Mouse (Mus musculus): Measurements from ENCODE around the gene Ppp1r3c. TPM values are rescaled to one million over a fixed set of nuclear protein-coding genes. Genes with fewer than 3 reads are reported as not detected.

Gene Ppp1r3c
- polyA plus RNA-seq, 1 experiment: 4.9 TPM

DNA sequence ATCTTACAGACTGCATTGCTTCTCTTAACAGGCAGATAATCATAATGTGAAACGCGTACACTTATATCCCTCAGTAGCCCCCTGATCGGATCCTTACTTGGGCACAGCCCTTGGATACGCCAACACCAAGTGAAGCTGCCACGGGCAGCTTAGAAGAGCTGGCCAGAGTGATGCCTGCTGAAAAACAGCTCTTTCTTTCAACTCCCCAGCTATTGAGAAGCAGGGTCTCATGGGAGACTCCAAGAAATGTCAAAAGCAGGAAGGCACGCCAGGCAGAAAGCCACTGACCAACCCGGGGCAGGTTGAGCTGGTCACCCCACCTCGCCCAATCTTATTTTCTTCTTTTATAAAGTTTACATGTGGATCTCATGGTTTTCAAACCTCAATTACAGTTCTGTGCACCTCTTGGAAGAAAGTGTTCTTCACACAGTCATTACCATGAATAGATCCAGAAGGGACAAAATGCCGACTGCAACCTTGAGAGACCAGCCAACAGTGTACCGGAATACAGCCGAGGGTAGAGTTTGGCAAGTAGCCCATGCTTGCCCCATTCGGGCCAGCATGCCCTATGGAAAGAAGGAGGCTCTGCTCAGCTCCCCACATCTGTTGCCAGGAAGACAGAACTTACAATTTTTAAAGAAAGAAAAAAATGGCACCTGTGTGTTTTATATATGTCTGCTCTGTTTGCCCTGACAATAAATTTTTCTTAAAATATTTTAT is 7.6 kb downstream of the Ppp1r3c start:
- H3K4me1 ChIP-seq (ENCODE audit: control insufficient read depth, insufficient read depth, low read length): no peaks in the 10 kb centered on the region
- H3K27ac ChIP-seq (ENCODE audit: insufficient read depth, low read length): no peak overlapping the region
- TF ChIP-seq CTCF (IDR thresholded peaks at IDR 0.05; ENCODE audit: borderline replicate concordance, insufficient read depth, low read length) (no peak), POLR2A (IDR thresholded peaks at IDR 0.05; ENCODE audit: low read depth, low read length) (no peak)
- no peak overlapping the region for H3K4me3 ChIP-seq (ENCODE audit: insufficient read depth, low read length)

DNA sequence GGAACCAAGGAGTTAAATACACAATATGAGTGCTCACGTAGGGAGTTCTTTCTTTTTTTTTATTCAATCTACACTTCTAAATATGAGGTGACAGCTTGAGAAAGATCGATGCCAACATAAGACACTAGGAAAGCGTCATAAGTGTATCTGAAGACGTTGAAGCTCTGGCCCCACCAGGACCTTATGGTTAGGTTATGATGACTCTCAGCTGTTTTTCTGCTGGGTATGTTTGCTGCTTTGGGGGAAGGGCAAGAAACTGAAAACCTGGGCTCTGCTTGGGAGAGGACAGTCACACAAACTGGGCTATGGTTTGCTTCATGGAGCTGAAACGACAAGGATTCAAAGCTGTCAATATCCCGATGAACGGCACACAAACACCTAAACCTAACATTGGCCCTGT is 11.5 kb downstream of the Ppp1r3c start:
- no peak for TF ChIP-seq CTCF (IDR thresholded peaks at IDR 0.05; ENCODE audit: borderline replicate concordance, insufficient read depth, low read length)
- no peak for TF ChIP-seq POLR2A (IDR thresholded peaks at IDR 0.05; ENCODE audit: low read depth, low read length)
- H3K27ac ChIP-seq (ENCODE audit: insufficient read depth, low read length): no peak overlapping the region
- no peak overlapping the region for H3K4me3 ChIP-seq (ENCODE audit: insufficient read depth, low read length)
- peaks cover 2% of the 10 kb centered on the region; the same call in 1 of the 2 replicates for H3K4me1 ChIP-seq (ENCODE audit: control insufficient read depth, insufficient read depth, low read length)

DNA sequence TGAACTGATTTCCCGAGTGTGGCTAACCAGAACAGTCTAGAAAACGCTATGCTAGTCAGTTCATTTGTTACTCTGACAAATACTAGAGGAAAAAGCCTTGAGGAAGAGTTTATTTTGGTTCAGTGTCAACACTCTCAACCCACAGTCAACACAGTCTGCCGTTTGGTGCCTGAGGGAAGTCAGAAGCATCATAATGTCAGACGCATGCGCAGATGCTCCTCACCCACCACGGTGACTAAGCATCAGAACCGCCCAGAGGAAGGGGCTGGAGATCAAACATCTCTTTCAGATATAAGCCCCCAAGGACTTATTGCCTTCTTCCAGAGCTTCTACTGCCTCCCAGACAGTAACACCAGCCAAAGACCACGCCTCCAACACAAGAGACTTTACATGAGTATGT is 15.3 kb downstream of the Ppp1r3c start:
- Histone ChIP-seq H3K4me1 (ENCODE audit: control insufficient read depth, insufficient read depth, low read length) (peaks cover 4% of the 10 kb centered on the region; the same call in 1 of the 2 replicates), H3K27ac (ENCODE audit: insufficient read depth, low read length) (no peak overlapping the region), H3K4me3 (ENCODE audit: insufficient read depth, low read length) (no peak overlapping the region)
- TF ChIP-seq CTCF (IDR thresholded peaks at IDR 0.05; ENCODE audit: borderline replicate concordance, insufficient read depth, low read length) (no peak), POLR2A (IDR thresholded peaks at IDR 0.05; ENCODE audit: low read depth, low read length) (no peak)

DNA sequence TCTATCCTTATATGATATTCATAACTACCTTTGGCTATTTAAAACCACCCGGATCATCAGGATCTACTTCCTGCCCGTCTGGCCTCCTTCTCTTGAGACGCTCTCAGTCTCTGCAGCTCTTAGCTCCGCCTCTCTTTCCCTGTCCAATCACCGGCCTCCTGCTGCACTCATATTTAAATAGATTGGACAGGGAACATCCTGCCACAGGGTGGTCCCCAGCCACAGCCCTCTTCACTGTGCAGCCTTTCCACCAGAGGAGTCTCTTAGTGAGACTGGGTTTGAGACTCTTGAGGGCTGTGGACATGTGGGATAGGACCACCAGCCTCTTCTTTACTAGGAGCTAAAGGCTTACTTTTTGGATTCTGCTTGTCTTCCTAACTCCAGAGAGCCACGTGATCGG is 20.2 kb downstream of the Ppp1r3c start:
- Histone ChIP-seq H3K4me3 (ENCODE audit: insufficient read depth, low read length) (no peak overlapping the region), H3K4me1 (ENCODE audit: control insufficient read depth, insufficient read depth, low read length) (peaks cover 4% of the 10 kb centered on the region; the same call in 1 of the 2 replicates), H3K27ac (ENCODE audit: insufficient read depth, low read length) (no peak overlapping the region)
- TF ChIP-seq POLR2A (IDR thresholded peaks at IDR 0.05; ENCODE audit: low read depth, low read length) (no peak), CTCF (IDR thresholded peaks at IDR 0.05; ENCODE audit: borderline replicate concordance, insufficient read depth, low read length) (no peak)

DNA sequence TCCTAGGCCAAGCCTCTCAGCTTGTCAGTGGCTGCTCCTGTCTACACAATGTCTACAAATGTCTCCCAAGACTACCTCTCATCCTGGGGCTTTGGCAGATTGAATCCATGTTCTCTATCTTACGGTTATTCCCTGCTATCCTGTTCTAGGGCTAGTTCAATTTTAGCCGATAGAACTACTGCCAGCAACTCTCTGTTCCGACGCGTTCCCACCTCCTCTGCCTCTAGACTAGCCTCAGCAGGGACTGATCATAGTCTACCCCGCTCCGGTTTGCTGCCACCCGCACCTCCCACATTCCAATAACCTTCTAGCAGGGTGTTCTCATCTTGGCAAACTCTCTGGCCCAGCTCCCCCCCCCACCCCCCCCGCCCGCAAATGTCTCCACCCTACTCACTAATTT is 20.9 kb downstream of the Ppp1r3c start:
- H3K4me3 ChIP-seq (ENCODE audit: insufficient read depth, low read length): no peak overlapping the region
- peaks cover 2% of the 10 kb centered on the region; the same call in 1 of the 2 replicates for H3K4me1 ChIP-seq (ENCODE audit: control insufficient read depth, insufficient read depth, low read length)
- TF ChIP-seq POLR2A (IDR thresholded peaks at IDR 0.05; ENCODE audit: low read depth, low read length) (no peak), CTCF (IDR thresholded peaks at IDR 0.05; ENCODE audit: borderline replicate concordance, insufficient read depth, low read length) (no peak)
- H3K27ac ChIP-seq (ENCODE audit: insufficient read depth, low read length): no peak overlapping the region

DNA sequence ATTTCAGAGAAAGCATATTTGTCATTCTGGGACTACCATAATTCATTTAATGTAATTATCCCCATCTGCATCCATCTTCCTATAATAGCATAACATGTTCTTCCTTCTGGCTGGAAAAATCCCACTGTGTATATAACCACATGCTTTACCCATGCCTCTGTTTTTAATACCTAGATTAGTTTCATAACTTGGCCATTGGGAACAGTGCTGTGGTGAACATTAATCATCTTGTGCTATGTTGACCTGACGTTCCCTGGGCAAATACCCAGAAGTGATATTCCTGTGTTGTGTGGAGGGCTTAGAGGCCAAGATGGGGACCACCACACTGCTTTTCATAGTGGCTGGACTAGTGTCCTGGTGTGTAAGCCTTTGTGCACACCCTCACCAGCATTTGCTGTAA is 22.0 kb downstream of the Ppp1r3c start:
- no peak overlapping the region for H3K4me3 ChIP-seq (ENCODE audit: insufficient read depth, low read length)
- H3K4me1 ChIP-seq (ENCODE audit: control insufficient read depth, insufficient read depth, low read length): no peaks in the 10 kb centered on the region; the same call in 1 of the 2 replicates
- no peak overlapping the region for H3K27ac ChIP-seq (ENCODE audit: insufficient read depth, low read length)
- TF ChIP-seq CTCF (IDR thresholded peaks at IDR 0.05; ENCODE audit: borderline replicate concordance, insufficient read depth, low read length) (no peak), POLR2A (IDR thresholded peaks at IDR 0.05; ENCODE audit: low read depth, low read length) (no peak)

DNA sequence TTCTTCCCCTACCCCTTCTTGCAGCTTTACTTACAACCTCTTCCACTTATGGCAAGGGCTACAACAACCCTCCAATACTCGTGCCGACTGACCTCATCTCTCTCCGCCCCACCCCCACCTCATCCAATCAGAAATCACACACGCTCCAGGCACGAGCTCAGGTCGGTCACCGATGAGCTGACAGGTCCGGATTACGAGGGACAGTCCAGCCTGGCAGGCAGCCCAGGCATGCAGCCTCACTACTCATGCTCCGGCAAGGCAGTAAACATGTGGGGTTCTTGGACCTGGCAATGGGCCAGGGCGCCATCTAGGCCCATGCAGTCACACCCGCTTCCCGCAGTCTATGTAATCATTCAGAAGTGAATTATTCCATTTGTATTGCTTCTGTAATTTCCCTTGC is 23.4 kb downstream of the Ppp1r3c start:
- H3K4me3 ChIP-seq (ENCODE audit: insufficient read depth, low read length): no peak overlapping the region
- TF ChIP-seq CTCF (IDR thresholded peaks at IDR 0.05; ENCODE audit: borderline replicate concordance, insufficient read depth, low read length) (no peak), POLR2A (IDR thresholded peaks at IDR 0.05; ENCODE audit: low read depth, low read length) (no peak)
- H3K27ac ChIP-seq (ENCODE audit: insufficient read depth, low read length): no peak overlapping the region
- no peaks in the 10 kb centered on the region; the same call in 1 of the 2 replicates for H3K4me1 ChIP-seq (ENCODE audit: control insufficient read depth, insufficient read depth, low read length)

DNA sequence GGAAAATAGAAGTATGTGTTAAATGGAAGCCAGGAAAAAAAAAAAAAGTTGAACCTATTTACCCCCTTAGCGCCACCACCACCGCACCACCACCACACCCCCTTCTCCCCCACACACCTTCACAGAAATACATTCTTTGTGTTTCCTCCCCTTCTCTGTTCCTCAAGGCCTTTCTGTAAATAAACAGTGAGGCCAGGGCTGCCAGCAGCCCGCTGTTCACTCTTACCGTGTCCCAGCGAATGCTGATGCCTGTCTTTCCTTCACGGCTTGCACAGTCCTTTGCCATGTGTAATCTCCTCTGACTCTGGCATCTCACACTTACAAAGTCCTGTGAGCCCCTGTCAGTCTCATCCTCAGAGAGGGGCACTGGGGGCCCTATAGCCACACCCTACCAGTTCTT is 30.3 kb downstream of the Ppp1r3c start:
- no peak for TF ChIP-seq POLR2A (IDR thresholded peaks at IDR 0.05; ENCODE audit: low read depth, low read length)
- Histone ChIP-seq H3K4me3 (ENCODE audit: insufficient read depth, low read length) (no peak overlapping the region), H3K4me1 (ENCODE audit: control insufficient read depth, insufficient read depth, low read length) (no peaks in the 10 kb centered on the region), H3K27ac (ENCODE audit: insufficient read depth, low read length) (no peak overlapping the region)

DNA sequence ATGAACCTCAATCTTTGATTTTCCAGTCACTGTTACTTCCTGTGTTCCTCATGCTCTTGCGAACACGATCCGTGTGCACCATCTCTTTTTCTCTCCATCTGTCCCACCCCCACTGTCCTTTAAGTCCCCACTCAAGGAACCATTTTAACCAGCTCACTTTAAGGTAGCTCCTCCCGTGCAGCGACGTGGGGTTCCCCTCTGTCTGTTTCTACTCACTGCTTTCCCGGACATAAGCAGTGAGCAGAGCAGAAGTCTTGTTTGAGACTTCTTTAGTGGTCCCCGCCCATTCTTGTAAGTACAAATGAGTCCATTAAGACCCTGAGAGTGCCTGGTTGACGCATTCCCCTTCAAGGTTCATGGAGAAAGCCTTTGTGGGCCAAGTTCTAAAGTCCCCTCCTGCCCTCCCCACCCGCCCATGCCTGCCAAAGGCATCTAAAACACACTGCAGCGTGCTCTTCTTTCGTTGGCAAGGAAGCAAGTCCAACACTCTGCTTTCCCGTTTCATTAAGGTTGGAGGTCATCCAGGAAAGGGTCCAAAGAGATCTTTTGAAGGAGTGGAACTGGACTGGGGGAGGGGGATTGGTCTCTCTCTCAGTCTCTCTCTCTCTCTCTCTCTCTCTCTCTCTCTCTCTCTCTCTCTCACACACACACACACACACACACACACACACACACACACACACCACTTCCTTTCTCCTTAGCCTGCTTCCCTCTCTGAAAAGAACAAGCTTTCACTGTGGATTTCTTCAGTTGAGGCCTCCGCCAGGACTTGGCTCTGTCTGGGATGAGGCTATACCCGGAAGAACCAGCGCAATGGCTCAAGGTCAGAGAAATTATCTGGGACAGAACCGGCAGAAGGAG is 30.9 kb downstream of the Ppp1r3c start:
- no peak overlapping the region for H3K27ac ChIP-seq (ENCODE audit: insufficient read depth, low read length)

DNA sequence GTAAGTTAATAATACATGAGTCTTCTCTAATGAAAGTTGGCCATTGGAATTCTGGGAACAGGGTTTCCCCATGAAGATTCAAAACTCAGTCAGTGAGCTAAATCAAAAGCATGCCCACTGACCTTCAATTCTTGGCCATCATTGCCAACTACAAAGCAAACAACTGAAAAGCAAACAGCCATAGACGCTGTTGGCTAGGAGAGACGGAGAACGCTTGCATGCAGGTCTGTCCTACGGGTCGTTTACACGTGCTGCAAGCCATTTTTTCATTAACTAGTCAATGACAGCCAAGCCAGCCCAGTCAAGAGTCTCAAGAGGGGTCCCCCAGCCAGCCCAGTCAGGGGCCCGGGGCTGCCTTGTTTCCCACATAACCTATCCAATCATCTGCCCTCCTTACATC is 31.7 kb downstream of the Ppp1r3c start:
- TF ChIP-seq CTCF (IDR thresholded peaks at IDR 0.05; ENCODE audit: borderline replicate concordance, insufficient read depth, low read length) (no peak), POLR2A (IDR thresholded peaks at IDR 0.05; ENCODE audit: low read depth, low read length) (no peak)

More for the DNA sequence above, 30.9 kb downstream of the Ppp1r3c start:
- TF ChIP-seq CTCF (IDR thresholded peaks at IDR 0.05; ENCODE audit: borderline replicate concordance, insufficient read depth, low read length) (no peak), POLR2A (IDR thresholded peaks at IDR 0.05; ENCODE audit: low read depth, low read length) (no peak)
- no peak overlapping the region for H3K4me3 ChIP-seq (ENCODE audit: insufficient read depth, low read length)
- H3K4me1 ChIP-seq (ENCODE audit: control insufficient read depth, insufficient read depth, low read length): peaks cover 2% of the 10 kb centered on the region; the same call in 1 of the 2 replicates

More for the DNA sequence above, 31.7 kb downstream of the Ppp1r3c start:
- no peak overlapping the region for H3K27ac ChIP-seq (ENCODE audit: insufficient read depth, low read length)
- H3K4me3 ChIP-seq (ENCODE audit: insufficient read depth, low read length): no peak overlapping the region
- peaks cover 2% of the 10 kb centered on the region; the same call in 1 of the 2 replicates for H3K4me1 ChIP-seq (ENCODE audit: control insufficient read depth, insufficient read depth, low read length)

All from embryonic fibroblast, embryonic 13.5 days (primary cell).